Mouse (Mus musculus): Measurements from ENCODE around the gene Trim2. TPM values are rescaled to one million over a fixed set of nuclear protein-coding genes. Genes with fewer than 3 reads are reported as not detected.

Trim2 gene
- total RNA-seq (2021), result 10 to 100 TPM; 14.7 to 15.8 TPM
- long read RNA-seq, experiment 1, full-length matches to known transcripts, result 4 of 10 reads
- long read RNA-seq, experiment 1, partial matches to known transcripts, result 3 of 10 reads
- long read RNA-seq, experiment 1, other reads (novel, unspliced or antisense), result 3 of 10 reads
- long read RNA-seq, experiment 2, full-length matches to known transcripts, result 4 of 10 reads
- long read RNA-seq, experiment 2, partial matches to known transcripts, result 3 of 10 reads
- long read RNA-seq, experiment 2, other reads (novel, unspliced or antisense), result 3 of 10 reads

DNA sequence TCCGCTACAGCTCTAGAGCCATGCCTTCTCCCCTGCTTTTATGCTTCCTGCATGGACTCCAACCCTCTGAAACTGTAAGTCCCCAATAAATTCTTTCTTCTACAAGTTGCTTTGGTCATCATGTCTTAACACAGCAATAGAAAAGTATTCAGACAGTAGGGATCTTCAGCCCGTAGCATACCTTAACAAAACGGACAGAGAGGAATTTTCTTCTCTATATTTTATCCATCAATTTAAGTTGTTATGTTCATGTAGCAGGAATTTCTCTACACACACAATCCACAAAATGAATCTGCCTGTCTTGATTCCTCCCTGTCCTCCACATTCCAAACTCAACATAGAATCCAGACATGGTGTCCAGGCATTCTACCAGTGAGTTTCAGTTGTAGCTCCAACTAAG, at the start of gene Trim2:
Trim2 (minus strand) TSS at position 101 of the 400 bp plus-strand sequence.
- DNase-seq (ENCODE audit: low spot score in 2 of 2), result no peak

DNA sequence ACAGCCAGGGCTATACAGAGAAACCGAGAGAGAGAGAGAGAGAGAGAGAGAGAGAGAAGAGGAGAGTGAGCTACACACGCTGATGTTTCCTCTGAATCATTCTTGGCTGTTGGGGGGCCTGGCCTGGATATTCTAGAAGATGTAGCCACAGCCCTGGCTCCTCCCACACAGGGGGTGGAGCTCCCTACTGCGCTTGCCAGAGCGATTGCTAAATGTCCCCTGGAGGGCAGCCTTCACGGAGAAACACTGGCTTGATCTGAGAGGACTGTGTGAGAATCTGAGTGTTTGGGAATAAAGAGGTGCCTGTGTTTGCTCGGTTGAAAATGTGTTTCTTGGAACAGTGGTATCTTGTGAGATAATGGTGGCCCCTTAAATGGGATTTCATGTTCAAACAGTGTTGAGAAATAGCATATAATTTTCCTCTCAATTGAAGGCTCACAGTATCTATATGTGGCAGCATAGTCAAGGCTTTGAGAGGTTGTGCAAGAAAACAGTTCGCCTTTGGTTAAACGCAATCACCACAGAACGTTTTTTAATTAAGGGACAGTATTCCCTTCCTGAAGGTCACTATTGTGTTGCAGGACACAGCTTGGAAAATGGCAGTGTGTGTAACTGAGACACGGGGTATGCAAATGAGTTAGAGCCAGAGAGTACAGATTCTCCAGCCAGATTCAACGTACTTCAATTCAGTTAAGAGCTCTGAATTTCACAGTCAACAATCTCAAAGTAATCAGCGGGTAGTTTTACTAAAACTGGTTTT, 49.4 kb upstream of the Trim2 start:
- DNase-seq (ENCODE audit: low spot score in 2 of 2), result peak; percentile 35 to 74

DNA sequence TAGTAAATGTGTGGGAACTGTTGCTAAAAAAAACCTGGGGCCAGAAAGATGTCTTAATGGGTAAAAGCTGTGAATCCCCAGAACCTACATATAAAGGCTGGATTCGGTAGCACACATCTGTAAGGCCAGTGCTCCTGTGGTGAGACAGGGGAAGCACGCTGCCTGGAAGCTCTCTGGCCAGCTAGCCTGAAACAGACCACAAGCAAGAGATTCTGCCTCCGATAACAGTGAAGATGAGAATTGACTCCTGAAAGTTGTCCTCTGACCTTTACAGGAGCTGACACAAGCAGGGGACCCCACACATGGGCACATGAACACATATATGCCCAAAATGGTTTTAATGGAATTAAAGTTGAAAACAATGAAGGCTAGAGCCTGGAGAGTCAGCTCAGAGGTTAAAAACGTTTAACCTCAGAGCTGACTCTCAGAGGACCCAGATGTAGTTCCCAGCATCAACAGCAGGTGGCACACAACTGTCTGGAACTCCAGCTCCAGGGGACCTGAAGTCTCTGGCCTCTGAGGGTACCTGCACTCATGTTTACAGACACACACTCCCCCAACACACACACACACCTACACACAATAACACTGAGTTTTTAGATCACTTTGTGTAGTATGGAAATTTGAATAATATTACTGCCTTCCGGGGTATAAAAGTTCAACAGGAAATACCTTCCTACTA, 45.8 kb upstream of the Trim2 start:
- peak; percentile 49 to 74 for DNase-seq (ENCODE audit: low spot score in 2 of 2)

DNA sequence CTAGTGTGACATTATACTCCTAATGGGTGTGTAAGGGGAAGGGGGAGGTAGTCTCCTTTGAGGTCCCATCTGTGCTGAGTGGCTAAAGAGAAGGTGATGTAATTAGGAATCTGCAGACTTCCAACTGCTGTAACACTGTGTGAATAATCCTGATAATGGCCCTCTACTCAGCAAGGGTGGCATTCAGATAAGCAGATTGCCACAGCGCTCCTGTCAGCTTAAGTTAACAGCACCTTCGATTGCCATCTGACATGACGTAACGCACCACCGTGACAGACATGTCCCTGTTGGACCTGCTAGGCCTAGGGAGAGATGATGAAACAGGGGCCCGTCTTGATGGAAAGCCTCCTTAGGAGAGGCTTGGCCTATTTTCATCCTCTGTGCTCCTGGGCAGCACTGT, 43.6 kb upstream of the Trim2 start:
- no peak for DNase-seq (ENCODE audit: low spot score in 2 of 2)

DNA sequence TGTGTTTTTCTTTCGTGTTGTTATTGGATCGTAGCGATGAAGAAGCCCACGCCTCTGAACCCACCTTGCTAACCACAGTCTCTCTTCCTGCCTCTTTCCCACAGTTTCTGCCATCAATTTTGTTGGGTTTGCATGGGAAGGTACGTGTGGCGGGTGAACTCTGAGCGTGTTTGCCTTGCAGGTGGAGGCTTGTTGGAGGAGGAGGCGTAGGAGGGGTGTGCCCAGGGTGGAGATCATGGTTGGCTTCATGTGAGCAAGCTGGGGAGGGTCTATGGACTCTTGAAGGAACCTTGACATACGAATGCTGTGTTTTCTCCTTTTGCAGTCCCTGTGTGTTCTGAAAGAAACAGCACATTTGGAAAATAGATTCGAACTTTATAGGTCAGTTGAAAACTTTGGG, 43.1 kb upstream of the Trim2 start:
- no peak for DNase-seq (ENCODE audit: low spot score in 2 of 2)

DNA sequence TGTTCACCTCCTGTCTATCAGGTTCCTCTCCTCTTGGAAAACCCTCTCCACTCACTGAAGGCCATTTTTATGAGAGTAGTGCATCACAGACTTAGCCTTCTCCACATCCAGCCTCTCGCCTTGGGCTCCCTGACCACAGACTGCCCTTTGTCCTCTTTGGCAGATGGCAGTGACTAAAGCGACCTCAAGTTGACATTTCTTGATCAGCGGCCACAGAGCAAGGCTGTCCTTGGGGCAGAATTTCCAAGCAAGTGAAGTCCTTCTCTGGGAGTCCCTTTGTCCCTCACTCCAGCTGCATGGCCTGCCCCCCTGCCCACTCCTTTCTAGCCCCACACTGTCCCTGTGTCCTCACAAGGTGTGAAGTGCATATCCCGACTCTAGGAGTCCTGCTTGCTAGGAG, 40.7 kb upstream of the Trim2 start:
- no peak for DNase-seq (ENCODE audit: low spot score in 2 of 2)

DNA sequence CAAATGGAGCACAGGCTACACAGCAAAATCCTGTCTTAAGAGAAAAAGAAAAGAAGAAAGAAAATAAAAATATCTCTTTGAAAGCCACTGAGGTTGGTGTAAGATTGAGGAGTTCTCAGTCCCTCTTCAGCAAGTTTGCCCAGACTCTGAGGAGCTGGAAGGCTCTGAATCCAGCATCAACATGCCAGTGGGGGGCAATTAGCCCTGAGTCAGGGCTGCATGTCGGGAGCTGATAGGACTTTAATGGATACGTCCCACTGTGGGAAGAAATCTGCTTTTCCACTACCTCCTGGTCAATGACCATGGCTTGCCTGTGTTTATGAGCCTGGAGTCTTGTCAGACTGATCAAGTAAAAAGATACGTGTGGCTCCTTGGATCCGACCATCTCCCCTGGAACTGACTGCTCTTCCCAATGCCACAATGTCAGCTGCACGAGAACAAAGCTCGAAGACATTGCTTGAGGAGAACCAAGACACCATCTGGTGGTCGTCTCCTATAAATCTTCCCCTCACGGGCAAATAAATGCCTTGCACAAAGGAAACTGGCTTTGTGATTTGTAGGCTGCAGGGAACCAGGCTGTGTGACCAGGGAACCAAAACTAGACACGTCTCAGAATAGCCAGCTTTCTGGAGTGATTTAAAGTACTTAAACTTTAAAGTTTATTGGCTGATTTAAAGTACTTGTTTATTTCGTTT, 39.9 kb upstream of the Trim2 start:
- DNase-seq (ENCODE audit: low spot score in 2 of 2), result no peak

DNA sequence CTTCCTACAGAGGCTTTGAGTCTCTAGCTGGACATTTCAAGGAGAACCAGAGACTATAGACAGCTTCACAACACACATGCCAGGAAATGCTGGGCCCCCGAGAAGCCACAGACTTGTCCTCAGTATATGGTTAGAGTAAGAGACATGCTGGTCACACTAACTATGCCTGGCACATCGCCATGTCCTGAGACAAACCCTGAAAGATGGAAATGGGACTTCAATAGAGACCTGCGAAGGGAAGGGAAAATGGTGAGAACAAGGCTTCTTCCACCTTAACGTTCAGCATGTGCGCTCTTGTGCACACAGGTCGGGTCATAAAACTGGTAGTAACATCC, 38.9 kb upstream of the Trim2 start:
- peak in 1 of 2 experiments; percentile 30 for DNase-seq (ENCODE audit: low spot score in 2 of 2)

DNA sequence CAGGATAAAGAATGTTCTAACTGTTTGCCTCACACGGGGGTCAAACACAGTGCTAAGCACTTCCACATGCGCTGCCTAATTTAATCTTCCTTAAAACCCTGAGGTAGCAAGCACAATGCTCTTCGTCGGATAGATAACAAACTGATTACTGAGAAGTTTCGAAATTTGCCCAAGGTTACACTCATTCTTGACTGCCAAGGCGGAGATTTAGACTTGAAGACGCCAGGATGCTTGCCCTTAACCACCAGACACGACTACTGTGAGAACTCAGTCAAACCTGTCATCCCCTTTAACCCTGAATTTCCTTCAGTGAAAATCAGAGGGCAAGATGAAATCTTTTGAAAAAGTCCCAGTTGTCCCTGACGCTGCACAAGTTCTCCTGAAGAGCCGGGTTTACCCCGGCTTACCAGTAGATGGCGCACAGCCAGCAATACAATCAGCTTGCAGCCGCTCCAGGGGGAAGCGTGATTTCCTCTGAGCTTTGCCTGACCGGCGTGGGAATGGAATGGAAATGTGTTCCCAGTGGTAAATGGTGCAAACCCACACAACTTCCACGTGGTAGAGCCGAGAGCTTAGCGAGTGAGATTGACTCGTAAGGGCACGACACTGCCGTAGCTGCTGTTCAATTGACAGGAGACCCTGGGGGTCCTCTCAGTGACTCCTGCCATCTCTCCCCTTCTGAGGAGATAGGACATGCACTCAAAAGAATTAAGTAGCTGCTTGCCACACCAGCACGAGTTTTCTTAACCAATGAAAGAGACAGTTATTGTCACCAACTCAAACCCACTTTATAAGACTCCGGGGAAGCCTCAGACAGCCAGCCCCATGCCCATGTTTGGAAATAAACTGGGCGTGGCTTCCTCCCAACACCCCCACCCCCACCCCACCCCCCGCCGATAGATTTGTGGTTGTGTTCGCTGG, 38.3 kb upstream of the Trim2 start:
- peak; percentile 70 to 86 for DNase-seq (ENCODE audit: low spot score in 2 of 2)

DNA sequence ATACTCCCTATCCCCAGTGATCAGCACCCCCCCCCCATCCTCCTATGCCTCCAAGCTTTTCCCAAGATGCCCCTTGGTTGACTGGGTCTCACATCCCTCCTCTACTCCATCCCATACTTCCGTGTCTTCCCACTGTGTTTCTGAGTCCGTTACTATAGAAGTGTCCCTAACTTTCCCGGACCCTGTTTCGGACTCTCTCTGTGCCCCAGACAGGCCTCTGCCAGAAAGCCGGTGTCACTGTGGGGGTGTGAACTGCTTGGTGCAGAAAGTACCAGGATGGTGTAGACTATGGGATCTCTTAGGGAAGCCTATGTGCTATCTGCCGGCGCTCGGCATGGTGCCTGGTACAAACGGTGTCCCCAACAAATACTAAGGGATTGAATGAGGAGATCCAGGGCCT, 36.4 kb upstream of the Trim2 start:
- DNase-seq (ENCODE audit: low spot score in 2 of 2), result no peak

DNA sequence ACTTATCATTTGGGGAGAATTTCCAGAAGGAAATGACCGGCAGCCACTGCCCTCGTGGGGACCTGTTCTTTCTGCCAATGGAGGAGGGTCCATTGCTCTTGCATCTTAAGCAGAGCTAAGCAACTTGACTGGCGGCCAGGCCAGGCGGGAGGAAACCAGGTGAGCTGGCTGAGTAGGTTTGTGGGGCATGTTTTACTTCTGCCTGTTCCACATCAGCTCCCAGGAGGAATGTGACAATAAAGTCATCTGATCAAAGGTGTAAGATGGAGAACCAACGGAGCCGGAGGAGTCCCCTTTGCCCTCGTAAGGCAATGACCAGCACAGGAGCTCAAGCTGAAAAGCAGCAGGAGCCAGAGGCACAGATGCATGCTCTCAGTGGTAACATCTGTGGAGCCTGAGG, 35.1 kb upstream of the Trim2 start:
- no peak for DNase-seq (ENCODE audit: low spot score in 2 of 2)

DNA sequence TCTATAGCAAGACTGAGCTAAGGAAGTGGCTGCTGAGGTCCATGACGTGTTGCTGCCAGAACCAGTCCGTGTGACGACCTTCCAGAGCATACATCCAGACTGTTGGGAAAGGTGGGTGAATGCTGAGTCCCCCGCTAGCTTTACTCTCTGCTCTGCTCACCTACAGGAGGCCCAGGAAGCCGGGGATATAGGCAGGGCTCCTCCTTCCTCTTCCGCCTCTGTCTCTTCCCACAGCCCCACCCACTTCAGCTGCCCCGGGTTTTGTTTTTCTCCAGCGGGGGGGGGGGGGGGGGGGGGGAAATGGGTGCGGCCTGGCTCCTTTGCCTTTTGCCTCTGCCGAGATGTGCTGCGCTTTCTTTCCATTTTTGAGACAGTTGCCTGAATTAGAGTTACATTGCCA, 30.9 kb upstream of the Trim2 start:
- DNase-seq (ENCODE audit: low spot score in 2 of 2), result no peak

DNA sequence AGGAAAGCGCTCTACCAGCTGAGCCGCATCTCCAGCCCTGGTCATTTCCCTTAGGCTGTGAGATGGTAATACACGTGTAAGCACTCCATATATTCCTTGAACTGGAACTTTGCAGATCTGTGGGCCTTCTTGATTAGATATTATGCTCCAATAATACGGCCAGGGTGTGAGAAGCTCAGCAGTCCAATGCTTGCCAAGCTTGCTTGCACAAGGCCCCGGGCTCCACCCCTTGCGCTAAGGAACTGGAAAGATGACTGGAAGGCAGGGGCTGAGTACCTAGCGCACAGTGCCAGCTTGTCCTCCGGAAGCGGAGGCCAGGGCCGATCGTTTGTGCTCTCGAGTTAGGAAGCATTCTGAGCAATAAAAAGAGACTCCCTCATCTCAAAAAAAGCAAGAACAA, 29.7 kb upstream of the Trim2 start:
- DNase-seq (ENCODE audit: low spot score in 2 of 2), result no peak

DNA sequence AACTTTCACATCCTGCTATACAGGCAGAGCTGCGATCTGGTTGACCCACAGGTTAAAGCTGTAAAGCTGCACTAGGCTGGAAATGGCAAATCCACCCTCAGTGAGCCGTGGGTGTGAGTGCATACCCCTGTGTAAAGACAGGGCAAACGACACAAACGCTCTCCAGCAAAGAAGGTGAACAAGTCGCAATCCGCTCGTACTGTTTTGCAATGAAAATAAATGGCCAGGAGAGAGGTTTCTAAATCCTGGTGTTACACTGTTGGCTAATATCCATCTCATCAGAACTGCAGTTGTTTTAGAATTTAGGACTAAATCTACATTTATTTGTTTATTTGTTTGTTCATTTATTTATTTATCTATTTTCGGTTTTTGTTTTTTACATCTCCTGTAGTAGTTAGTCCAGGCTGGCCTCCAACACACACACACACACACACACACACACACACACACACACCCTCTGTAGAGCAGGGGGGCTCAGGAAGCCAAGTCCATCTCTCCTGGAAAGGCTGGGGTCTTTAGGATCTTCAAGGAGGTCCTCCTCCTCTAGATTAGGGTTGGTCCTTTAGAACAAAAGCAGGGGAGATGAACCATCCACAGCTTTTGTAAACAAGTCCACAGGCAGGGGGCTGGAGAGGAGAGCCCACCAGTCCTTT, 28.9 kb upstream of the Trim2 start:
- DNase-seq (ENCODE audit: low spot score in 2 of 2), result no peak

DNA sequence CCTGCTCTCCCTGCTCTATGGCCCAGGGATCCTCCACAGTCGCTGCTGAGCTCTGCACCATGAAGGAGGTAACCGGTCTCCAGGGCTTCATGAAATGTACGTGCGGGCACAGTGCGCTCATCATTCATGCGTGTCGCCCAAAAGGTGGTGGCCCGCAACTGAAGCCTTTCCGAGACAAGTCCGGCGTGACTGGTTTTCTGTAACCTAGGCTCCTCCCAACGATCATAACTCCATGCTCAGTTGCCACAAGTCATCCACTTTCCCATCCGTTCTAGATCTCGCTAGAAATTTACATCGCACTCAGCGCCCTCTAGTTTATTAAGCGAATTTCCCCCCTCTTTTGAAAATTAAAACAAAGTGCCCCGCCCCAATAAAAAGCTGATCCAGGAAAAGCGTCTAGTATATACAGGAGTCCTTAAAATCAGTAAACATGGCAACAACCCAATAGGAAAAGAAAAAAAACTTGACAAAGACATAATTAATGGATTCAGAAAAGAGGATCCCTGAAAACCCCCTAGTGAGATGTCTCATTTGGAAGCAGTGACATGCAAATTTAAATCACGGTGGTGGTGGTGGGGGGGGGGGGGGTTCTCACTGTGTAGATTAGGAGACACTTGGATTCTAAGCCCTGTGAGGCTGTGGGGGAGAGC, 28.2 kb upstream of the Trim2 start:
- no peak for DNase-seq (ENCODE audit: low spot score in 2 of 2)

DNA sequence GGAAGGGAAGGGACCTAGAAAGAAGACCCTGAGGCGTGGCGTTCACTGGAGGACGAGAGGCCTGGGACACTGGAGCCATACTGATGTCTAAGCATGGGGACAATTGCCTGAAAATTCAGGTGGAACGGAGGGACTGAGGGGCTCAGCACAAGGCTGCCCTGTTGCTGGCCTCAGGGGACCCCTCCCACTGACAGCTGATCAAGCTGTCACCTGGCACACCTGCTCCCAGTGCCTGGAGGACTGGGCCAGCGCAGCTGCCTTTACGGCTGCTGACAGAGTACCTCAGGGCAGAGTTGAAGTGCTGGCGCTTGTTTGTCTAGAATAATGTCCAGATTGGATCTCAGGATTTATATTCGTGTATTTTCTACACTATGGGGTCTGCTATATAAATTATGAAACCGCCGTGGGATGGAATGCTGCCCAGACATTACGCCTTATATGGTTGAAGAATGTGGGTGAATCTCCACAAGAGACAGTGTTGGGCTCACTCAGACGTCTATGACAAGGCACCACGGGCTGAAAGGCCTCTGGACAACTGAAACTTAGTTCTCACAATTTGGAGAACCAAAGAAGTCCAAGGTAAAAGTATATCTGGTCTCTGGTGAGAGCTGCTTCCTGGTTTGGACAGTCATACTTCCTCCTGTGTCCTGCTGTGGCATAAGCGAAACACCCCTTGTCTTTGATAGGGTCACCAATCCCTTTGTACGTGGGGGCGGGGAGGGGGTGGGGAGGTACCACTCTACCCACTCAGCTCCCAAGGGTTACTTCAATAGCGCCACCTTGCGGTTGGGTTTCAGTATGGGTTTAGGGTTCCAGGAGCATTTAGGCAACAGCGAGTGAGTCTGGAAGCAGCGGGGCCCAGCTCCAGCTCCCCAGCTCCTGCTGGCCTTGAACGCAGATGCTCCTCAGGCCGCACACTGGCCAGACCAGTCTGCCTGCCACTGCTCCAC, 27.0 kb upstream of the Trim2 start:
- DNase-seq (ENCODE audit: low spot score in 2 of 2), result peak in 1 of 2 experiments; percentile 58

DNA sequence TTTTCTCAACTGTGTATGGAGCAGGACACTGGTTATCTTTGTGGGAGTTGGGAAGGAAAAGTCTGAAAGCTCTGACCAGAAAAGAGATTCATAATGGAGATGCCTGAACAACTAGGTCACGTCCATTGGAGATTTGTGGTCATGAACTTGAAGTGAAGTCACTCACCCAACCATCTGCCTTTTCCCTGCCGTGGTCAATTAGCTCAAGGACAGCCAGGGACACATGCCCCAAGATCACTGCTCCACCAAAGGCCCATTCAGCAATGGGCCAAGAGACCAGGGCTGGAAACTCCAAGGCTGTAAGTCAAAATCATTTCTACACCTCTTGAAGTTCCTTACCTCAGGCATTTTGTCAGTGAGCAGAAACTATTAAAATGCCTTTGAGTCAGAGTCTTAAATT, 23.5 kb upstream of the Trim2 start:
- DNase-seq (ENCODE audit: low spot score in 2 of 2), result no peak

DNA sequence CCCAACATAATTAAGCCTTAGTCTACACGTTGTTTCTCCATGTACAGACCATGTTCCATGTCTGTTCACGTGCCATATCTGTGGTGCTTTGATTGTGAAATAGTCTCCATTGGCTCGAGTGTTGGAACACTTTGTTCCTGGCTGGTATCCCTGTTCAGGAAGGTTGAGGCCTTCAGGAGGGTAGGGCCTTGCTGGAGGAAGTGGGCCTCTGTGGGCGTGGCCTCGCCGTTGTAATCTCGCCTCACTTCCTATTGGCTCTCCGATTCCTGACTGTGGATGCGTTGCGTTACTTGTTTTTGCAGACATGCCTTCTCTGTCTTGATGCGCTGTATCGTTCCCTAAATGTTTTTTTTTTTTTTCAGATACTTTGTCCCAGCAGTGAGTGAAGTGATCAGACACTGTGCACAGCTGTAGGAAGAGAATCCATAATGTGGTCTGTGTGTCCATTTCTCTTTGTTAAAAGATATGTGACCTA, 18.3 kb upstream of the Trim2 start:
- no peak for DNase-seq (ENCODE audit: low spot score in 2 of 2)
